Mouse (Mus musculus): ENCODE data around the gene Eef1akmt3. TPM values are rescaled to one million over a fixed set of nuclear protein-coding genes. Genes with fewer than 3 reads are reported as not detected.
"Not testable (repeated sequence)": the region's sequence is repeated elsewhere in the genome, so short reads cannot be mapped to it uniquely, and the experiment has no call there.

Gene Eef1akmt3
- polyA plus RNA-seq, 1 experiment from 2014 or later = 1.2 TPM

GRCm38 (mm10) chr10:127075080-127075479 lies 33.8 kb upstream of the Eef1akmt3 start, which contains the start of gene Agap2:
Gene Agap2 (plus strand): TSS chr10:127075284.
- DNase-seq (ENCODE audit: low spot score) = no peak
- Histone ChIP-seq H3K4me1 (replicated peaks; ENCODE audit: control insufficient read depth, insufficient read depth) (no peaks in the 10 kb centered on the region; the same call in 1 of the 2 replicates), H3K36me3 (ENCODE audit: control insufficient read depth, insufficient read depth, low read length) (no peaks in the 10 kb centered on the region), H3K4me3 (ENCODE audit: low read depth, low read length) (no peak within 1 kb of the TSS), H3K9ac (ENCODE audit: low read length) (no peak within 1 kb of the TSS), H3K4me2 (replicated peaks; ENCODE audit: low read depth) (no peak within 1 kb of the TSS), H3K27ac (replicated peaks) (no peak within 1 kb of the TSS), H3K27me3 (ENCODE audit: control insufficient read depth, insufficient read depth, low read length) (no peaks in the 10 kb centered on the region; the same call in 1 of the 2 replicates), H3K9me3 (ENCODE audit: control insufficient read depth, low read length) (no peaks in the 10 kb centered on the region)
- TF ChIP-seq EP300 (optimal IDR thresholded peaks at IDR 0.05) (no peak), CTCF (IDR thresholded peaks at IDR 0.05; ENCODE audit: low read depth) (peak; percentile 34; the same call in 1 of the 2 replicates)
- 59% methylated on average over 9 of the region's 9 CpGs for WGBS
- ATAC-seq (ENCODE audit: low FRiP score, low TSS enrichment) = no peak

GRCm38 (mm10) chr10:127073981-127074380 lies 32.7 kb upstream of the Eef1akmt3 start:
- no peak for DNase-seq (ENCODE audit: low spot score)
- no peak for ATAC-seq (ENCODE audit: low FRiP score, low TSS enrichment)
- no peak for TF ChIP-seq EP300 (optimal IDR thresholded peaks at IDR 0.05)
- TF ChIP-seq CTCF (IDR thresholded peaks at IDR 0.05; ENCODE audit: low read depth) = no peak

GRCm38 (mm10) chr10:127072969-127073368 lies 31.7 kb upstream of the Eef1akmt3 start:
- ATAC-seq (ENCODE audit: low FRiP score, low TSS enrichment); H3K4me1 ChIP-seq (replicated peaks; ENCODE audit: control insufficient read depth, insufficient read depth); H3K27me3 ChIP-seq (ENCODE audit: control insufficient read depth, insufficient read depth, low read length); H3K9ac ChIP-seq (ENCODE audit: low read length); H3K9me3 ChIP-seq (ENCODE audit: control insufficient read depth, low read length); H3K4me2 ChIP-seq (replicated peaks; ENCODE audit: low read depth); H3K27ac ChIP-seq (replicated peaks); DNase-seq (ENCODE audit: low spot score); H3K36me3 ChIP-seq (ENCODE audit: control insufficient read depth, insufficient read depth, low read length); H3K4me3 ChIP-seq (ENCODE audit: low read depth, low read length): not testable (repeated sequence)
- 80% methylated on average over 2 of the region's 2 CpGs for WGBS

More at GRCm38 (mm10) chr10:127073981-127074380, 32.7 kb upstream of the Eef1akmt3 start:
- no peak overlapping the region for H3K27ac ChIP-seq (replicated peaks)
- no peak overlapping the region for H3K4me3 ChIP-seq (ENCODE audit: low read depth, low read length)
- WGBS = 94% methylated on average over 1 of the region's 1 CpGs
- H3K36me3 ChIP-seq (ENCODE audit: control insufficient read depth, insufficient read depth, low read length) = no peaks in the 10 kb centered on the region
- H3K4me2 ChIP-seq (replicated peaks; ENCODE audit: low read depth) = no peak overlapping the region
- H3K9me3 ChIP-seq (ENCODE audit: control insufficient read depth, low read length) = no peaks in the 10 kb centered on the region
- H3K9ac ChIP-seq (ENCODE audit: low read length) = no peak overlapping the region
- H3K27me3 ChIP-seq (ENCODE audit: control insufficient read depth, insufficient read depth, low read length) = no peaks in the 10 kb centered on the region; the same call in 1 of the 2 replicates
- H3K4me1 ChIP-seq (replicated peaks; ENCODE audit: control insufficient read depth, insufficient read depth) = 0 out of 2 replicates have a peak, but pooled peaks cover 2% of the 10 kb centered on the region

GRCm38 (mm10) chr10:127072270-127072669 lies 31.0 kb upstream of the Eef1akmt3 start:
- H3K4me2 ChIP-seq (replicated peaks; ENCODE audit: low read depth); H3K27me3 ChIP-seq (ENCODE audit: control insufficient read depth, insufficient read depth, low read length); H3K4me3 ChIP-seq (ENCODE audit: low read depth, low read length); H3K36me3 ChIP-seq (ENCODE audit: control insufficient read depth, insufficient read depth, low read length); H3K9ac ChIP-seq (ENCODE audit: low read length); H3K9me3 ChIP-seq (ENCODE audit: control insufficient read depth, low read length); DNase-seq (ENCODE audit: low spot score); ATAC-seq (ENCODE audit: low FRiP score, low TSS enrichment); H3K27ac ChIP-seq (replicated peaks); H3K4me1 ChIP-seq (replicated peaks; ENCODE audit: control insufficient read depth, insufficient read depth): not testable (repeated sequence)
- 74% methylated on average over 4 of the region's 4 CpGs for WGBS
- peak; percentile 43; the same call in 1 of the 2 replicates for TF ChIP-seq CTCF (IDR thresholded peaks at IDR 0.05; ENCODE audit: low read depth)

- no peak overlapping the region for H3K4me3 ChIP-seq (ENCODE audit: low read depth, low read length)
- 0 out of 2 replicates have a peak, but pooled peaks cover 2% of the 10 kb centered on the region for H3K4me1 ChIP-seq (replicated peaks; ENCODE audit: control insufficient read depth, insufficient read depth)
- no peaks in the 10 kb centered on the region for H3K27me3 ChIP-seq (ENCODE audit: control insufficient read depth, insufficient read depth, low read length)
- DNase-seq (ENCODE audit: low spot score) = no peak
- TF ChIP-seq EP300 (optimal IDR thresholded peaks at IDR 0.05) (no peak), CTCF (IDR thresholded peaks at IDR 0.05; ENCODE audit: low read depth) (no peak)
- H3K4me2 ChIP-seq (replicated peaks; ENCODE audit: low read depth) = peak overlapping the region; percentile 84
- peaks cover 9% of the 10 kb centered on the region for H3K36me3 ChIP-seq (ENCODE audit: control insufficient read depth, insufficient read depth, low read length)
- H3K27ac ChIP-seq (replicated peaks) = no peak overlapping the region
- 65% methylated on average over 9 of the region's 9 CpGs for WGBS
- no peak overlapping the region for H3K9ac ChIP-seq (ENCODE audit: low read length)
- H3K9me3 ChIP-seq (ENCODE audit: control insufficient read depth, low read length) = no peaks in the 10 kb centered on the region
- no peak for ATAC-seq (ENCODE audit: low FRiP score, low TSS enrichment)
These were observed 29.9 kb upstream of the Eef1akmt3 start for GRCm38 (mm10) chr10:127071203-127071602.

GRCm38 (mm10) chr10:127070190-127071121 lies 29.1 kb upstream of the Eef1akmt3 start, which contains the start of gene Tspan31:
Gene Tspan31 (minus strand): TSS chr10:127070264.
- DNase-seq (ENCODE audit: low spot score) (peak; percentile 89), ATAC-seq (ENCODE audit: low FRiP score, low TSS enrichment) (peak; percentile 89)
- peaks cover 9% of the 10 kb centered on the region for H3K36me3 ChIP-seq (ENCODE audit: control insufficient read depth, insufficient read depth, low read length)
- peak within 1 kb of the TSS; percentile 62 for H3K4me3 ChIP-seq (ENCODE audit: low read depth, low read length)
- TF ChIP-seq EP300 (optimal IDR thresholded peaks at IDR 0.05) (no peak), CTCF (IDR thresholded peaks at IDR 0.05; ENCODE audit: low read depth) (no peak)
- under 1% methylated on average over 36 of the region's 36 CpGs for WGBS
- H3K27ac ChIP-seq (replicated peaks) = peak within 1 kb of the TSS; percentile 88
- 0 out of 2 replicates have a peak, but pooled peaks cover 2% of the 10 kb centered on the region for H3K4me1 ChIP-seq (replicated peaks; ENCODE audit: control insufficient read depth, insufficient read depth)
- H3K9me3 ChIP-seq (ENCODE audit: control insufficient read depth, low read length) = no peaks in the 10 kb centered on the region
- H3K27me3 ChIP-seq (ENCODE audit: control insufficient read depth, insufficient read depth, low read length) = no peaks in the 10 kb centered on the region
- peak within 1 kb of the TSS; percentile 84 for H3K4me2 ChIP-seq (replicated peaks; ENCODE audit: low read depth)
- peak within 1 kb of the TSS; percentile 78 for H3K9ac ChIP-seq (ENCODE audit: low read length)

Data from stomach, postnatal 0 days (tissue).